Mouse (Mus musculus): ENCODE measurements at regions not wholly inside any gene's neighbourhood (a gene's known extent, or its start where the extent isn't known, plus 50 kb on each side); places are given as distances from the start of the nearest gene placed in this dataset.

- ATAC-seq (replicated peaks in 1 of 2; ENCODE audit: insufficient read depth in 1 of 2, low FRiP score in 2 of 2, low TSS enrichment in 1 of 2, low read depth in 1 of 2, poor library complexity in 2 of 2, severe bottlenecking in 2 of 2): no peak
Observed at GRCm38 (mm10) chr2:75400291-75400870, 258.7 kb upstream of the Hnrnpa3 start.

GRCm38 (mm10) chr2:75403791-75404190 lies 255.3 kb upstream of the Hnrnpa3 start:
- ATAC-seq (replicated peaks in 1 of 2; ENCODE audit: insufficient read depth in 1 of 2, low FRiP score in 2 of 2, low TSS enrichment in 1 of 2, low read depth in 1 of 2, poor library complexity in 2 of 2, severe bottlenecking in 2 of 2): no peak

GRCm38 (mm10) chr2:75405524-75406214 lies 253.4 kb upstream of the Hnrnpa3 start:
- no peak for ATAC-seq (replicated peaks in 1 of 2; ENCODE audit: insufficient read depth in 1 of 2, low FRiP score in 2 of 2, low TSS enrichment in 1 of 2, low read depth in 1 of 2, poor library complexity in 2 of 2, severe bottlenecking in 2 of 2)

- ATAC-seq (replicated peaks in 1 of 2; ENCODE audit: insufficient read depth in 1 of 2, low FRiP score in 2 of 2, low TSS enrichment in 1 of 2, low read depth in 1 of 2, poor library complexity in 2 of 2, severe bottlenecking in 2 of 2): no peak
Observed at GRCm38 (mm10) chr2:75406721-75407455, 252.2 kb upstream of the Hnrnpa3 start.

GRCm38 (mm10) chr2:75407560-75407959 lies 251.5 kb upstream of the Hnrnpa3 start:
- no peak for ATAC-seq (replicated peaks in 1 of 2; ENCODE audit: insufficient read depth in 1 of 2, low FRiP score in 2 of 2, low TSS enrichment in 1 of 2, low read depth in 1 of 2, poor library complexity in 2 of 2, severe bottlenecking in 2 of 2)

GRCm38 (mm10) chr2:75408016-75408415 lies 251.0 kb upstream of the Hnrnpa3 start:
- ATAC-seq (replicated peaks in 1 of 2; ENCODE audit: insufficient read depth in 1 of 2, low FRiP score in 2 of 2, low TSS enrichment in 1 of 2, low read depth in 1 of 2, poor library complexity in 2 of 2, severe bottlenecking in 2 of 2): no peak

- ATAC-seq (replicated peaks in 1 of 2; ENCODE audit: insufficient read depth in 1 of 2, low FRiP score in 2 of 2, low TSS enrichment in 1 of 2, low read depth in 1 of 2, poor library complexity in 2 of 2, severe bottlenecking in 2 of 2): no peak
Observed at GRCm38 (mm10) chr2:75409806-75410205, 249.3 kb upstream of the Hnrnpa3 start.

- ATAC-seq (replicated peaks in 1 of 2; ENCODE audit: insufficient read depth in 1 of 2, low FRiP score in 2 of 2, low TSS enrichment in 1 of 2, low read depth in 1 of 2, poor library complexity in 2 of 2, severe bottlenecking in 2 of 2): no peak
Observed at GRCm38 (mm10) chr2:75412735-75413134, 246.3 kb upstream of the Hnrnpa3 start.

- no peak for ATAC-seq (replicated peaks in 1 of 2; ENCODE audit: insufficient read depth in 1 of 2, low FRiP score in 2 of 2, low TSS enrichment in 1 of 2, low read depth in 1 of 2, poor library complexity in 2 of 2, severe bottlenecking in 2 of 2)
Observed at GRCm38 (mm10) chr2:75418689-75419088, 240.4 kb upstream of the Hnrnpa3 start.

- no peak for ATAC-seq (replicated peaks in 1 of 2; ENCODE audit: insufficient read depth in 1 of 2, low FRiP score in 2 of 2, low TSS enrichment in 1 of 2, low read depth in 1 of 2, poor library complexity in 2 of 2, severe bottlenecking in 2 of 2)
Observed at GRCm38 (mm10) chr2:75419142-75419541, 239.9 kb upstream of the Hnrnpa3 start.

- no peak for ATAC-seq (replicated peaks in 1 of 2; ENCODE audit: insufficient read depth in 1 of 2, low FRiP score in 2 of 2, low TSS enrichment in 1 of 2, low read depth in 1 of 2, poor library complexity in 2 of 2, severe bottlenecking in 2 of 2)
Observed at GRCm38 (mm10) chr2:75422798-75423685, 236.0 kb upstream of the Hnrnpa3 start.

GRCm38 (mm10) chr2:75423872-75424271 lies 235.2 kb upstream of the Hnrnpa3 start:
- ATAC-seq (replicated peaks in 1 of 2; ENCODE audit: insufficient read depth in 1 of 2, low FRiP score in 2 of 2, low TSS enrichment in 1 of 2, low read depth in 1 of 2, poor library complexity in 2 of 2, severe bottlenecking in 2 of 2): no peak

GRCm38 (mm10) chr2:75424363-75424762 lies 234.7 kb upstream of the Hnrnpa3 start:
- no peak for ATAC-seq (replicated peaks in 1 of 2; ENCODE audit: insufficient read depth in 1 of 2, low FRiP score in 2 of 2, low TSS enrichment in 1 of 2, low read depth in 1 of 2, poor library complexity in 2 of 2, severe bottlenecking in 2 of 2)

- no peak for ATAC-seq (replicated peaks in 1 of 2; ENCODE audit: insufficient read depth in 1 of 2, low FRiP score in 2 of 2, low TSS enrichment in 1 of 2, low read depth in 1 of 2, poor library complexity in 2 of 2, severe bottlenecking in 2 of 2)
Observed at GRCm38 (mm10) chr2:75424911-75425310, 234.2 kb upstream of the Hnrnpa3 start.

GRCm38 (mm10) chr2:75425384-75425783 lies 233.7 kb upstream of the Hnrnpa3 start:
- ATAC-seq (replicated peaks in 1 of 2; ENCODE audit: insufficient read depth in 1 of 2, low FRiP score in 2 of 2, low TSS enrichment in 1 of 2, low read depth in 1 of 2, poor library complexity in 2 of 2, severe bottlenecking in 2 of 2): no peak

GRCm38 (mm10) chr2:75425791-75426190 lies 233.3 kb upstream of the Hnrnpa3 start:
- ATAC-seq (replicated peaks in 1 of 2; ENCODE audit: insufficient read depth in 1 of 2, low FRiP score in 2 of 2, low TSS enrichment in 1 of 2, low read depth in 1 of 2, poor library complexity in 2 of 2, severe bottlenecking in 2 of 2): no peak

- ATAC-seq (replicated peaks in 1 of 2; ENCODE audit: insufficient read depth in 1 of 2, low FRiP score in 2 of 2, low TSS enrichment in 1 of 2, low read depth in 1 of 2, poor library complexity in 2 of 2, severe bottlenecking in 2 of 2): peak in 1 of 2 experiments; percentile 22; a peak in 2 of 4 replicates
Observed at GRCm38 (mm10) chr2:75427936-75428458, 231.1 kb upstream of the Hnrnpa3 start.

Measured in hematopoietic stem cell, adult 5-6 weeks (primary cell).